Mouse (Mus musculus): Measurements from ENCODE around the gene D630039A03Rik. TPM values are rescaled to one million over a fixed set of nuclear protein-coding genes. Genes with fewer than 3 reads are reported as not detected.

D630039A03Rik gene
- polyA plus RNA-seq, 1 experiment: 0.01 TPM

- H3K79me3 ChIP-seq (ENCODE audit: low read depth): no peaks in the 10 kb centered on the region
- H3K79me2 ChIP-seq (ENCODE audit: control insufficient read depth, insufficient read depth): no peaks in the 10 kb centered on the region
- H3K4me3 ChIP-seq (ENCODE audit: insufficient read depth, poor library complexity, severe bottlenecking): no peak overlapping the region
- H3K36me3 ChIP-seq (ENCODE audit: control insufficient read depth, insufficient read depth): no peaks in the 10 kb centered on the region
- no peak overlapping the region for H3ac ChIP-seq (ENCODE audit: control insufficient read depth, insufficient read length, low read depth)
- no peaks in the 10 kb centered on the region for H3K27me3 ChIP-seq (ENCODE audit: control insufficient read depth, insufficient read depth, insufficient read length)
- TF ChIP-seq FOSL1 (IDR thresholded peaks at IDR 0.05; ENCODE audit: insufficient read depth, low read length, poor library complexity, severe bottlenecking): no peak
- no peak for TF ChIP-seq MAX (IDR thresholded peaks at IDR 0.05)
- no peak for TF ChIP-seq CTCF (IDR thresholded peaks at IDR 0.05; ENCODE audit: control insufficient read depth, insufficient read depth, insufficient read length)
- TF ChIP-seq CEBPB (IDR thresholded peaks at IDR 0.05; ENCODE audit: low read depth): no peak
- TF ChIP-seq MYOD1 (IDR thresholded peaks at IDR 0.05; ENCODE audit: control insufficient read depth, insufficient read length, low read depth): no peak
- TF ChIP-seq USF1 (IDR thresholded peaks at IDR 0.05; ENCODE audit: low read depth): no peak
These were observed 9.4 kb downstream of the D630039A03Rik start for GRCm38 (mm10) chr4:57906708-57907107.

GRCm38 (mm10) chr4:57904638-57905037, 11.5 kb downstream of the D630039A03Rik start:
- H3K79me3 ChIP-seq (ENCODE audit: low read depth): no peaks in the 10 kb centered on the region
- no peak overlapping the region for H3ac ChIP-seq (ENCODE audit: control insufficient read depth, insufficient read length, low read depth)
- no peaks in the 10 kb centered on the region for H3K79me2 ChIP-seq (ENCODE audit: control insufficient read depth, insufficient read depth)
- TF ChIP-seq MYOD1 (IDR thresholded peaks at IDR 0.05; ENCODE audit: control insufficient read depth, insufficient read length, low read depth) (no peak), CEBPB (IDR thresholded peaks at IDR 0.05; ENCODE audit: low read depth) (no peak), MYOG (IDR thresholded peaks at IDR 0.05; ENCODE audit: control insufficient read depth, extremely low read depth, insufficient read length) (no peak), FOSL1 (IDR thresholded peaks at IDR 0.05; ENCODE audit: insufficient read depth, low read length, poor library complexity, severe bottlenecking) (no peak), USF1 (IDR thresholded peaks at IDR 0.05; ENCODE audit: low read depth) (no peak), CTCF (IDR thresholded peaks at IDR 0.05; ENCODE audit: control insufficient read depth, insufficient read depth, insufficient read length) (no peak), MAX (IDR thresholded peaks at IDR 0.05) (no peak)
- no peaks in the 10 kb centered on the region for H3K27me3 ChIP-seq (ENCODE audit: control insufficient read depth, insufficient read depth, insufficient read length)
- H3K4me3 ChIP-seq (ENCODE audit: insufficient read depth, poor library complexity, severe bottlenecking): no peak overlapping the region
- H3K36me3 ChIP-seq (ENCODE audit: control insufficient read depth, insufficient read depth): no peaks in the 10 kb centered on the region

- peak; percentile 60 for TF ChIP-seq CTCF (IDR thresholded peaks at IDR 0.05; ENCODE audit: control insufficient read depth, insufficient read depth, insufficient read length)
- TF ChIP-seq FOSL1 (IDR thresholded peaks at IDR 0.05; ENCODE audit: insufficient read depth, low read length, poor library complexity, severe bottlenecking): no peak
- no peak overlapping the region for H3ac ChIP-seq (ENCODE audit: control insufficient read depth, insufficient read length, low read depth)
- H3K36me3 ChIP-seq (ENCODE audit: control insufficient read depth, insufficient read depth): no peaks in the 10 kb centered on the region
- no peaks in the 10 kb centered on the region for H3K79me3 ChIP-seq (ENCODE audit: low read depth)
- no peak overlapping the region for H3K4me3 ChIP-seq (ENCODE audit: insufficient read depth, poor library complexity, severe bottlenecking)
- H3K79me2 ChIP-seq (ENCODE audit: control insufficient read depth, insufficient read depth): no peaks in the 10 kb centered on the region
- no peaks in the 10 kb centered on the region for H3K27me3 ChIP-seq (ENCODE audit: control insufficient read depth, insufficient read depth, insufficient read length)
These were observed 11.9 kb downstream of the D630039A03Rik start for GRCm38 (mm10) chr4:57904211-57904610.

- Histone ChIP-seq H3K79me3 (ENCODE audit: low read depth) (no peaks in the 10 kb centered on the region), H3K27me3 (ENCODE audit: control insufficient read depth, insufficient read depth, insufficient read length) (no peaks in the 10 kb centered on the region), H3ac (ENCODE audit: control insufficient read depth, insufficient read length, low read depth) (no peak overlapping the region), H3K36me3 (ENCODE audit: control insufficient read depth, insufficient read depth) (no peaks in the 10 kb centered on the region), H3K79me2 (ENCODE audit: control insufficient read depth, insufficient read depth) (no peaks in the 10 kb centered on the region), H3K4me3 (ENCODE audit: insufficient read depth, poor library complexity, severe bottlenecking) (no peak overlapping the region)
- TF ChIP-seq CEBPB (IDR thresholded peaks at IDR 0.05; ENCODE audit: low read depth): no peak
- no peak for TF ChIP-seq MYOD1 (IDR thresholded peaks at IDR 0.05; ENCODE audit: control insufficient read depth, insufficient read length, low read depth)
- no peak for TF ChIP-seq CTCF (IDR thresholded peaks at IDR 0.05; ENCODE audit: control insufficient read depth, insufficient read depth, insufficient read length)
These were observed 13.5 kb downstream of the D630039A03Rik start for GRCm38 (mm10) chr4:57902619-57903018.

GRCm38 (mm10) chr4:57901210-57901609, 14.9 kb downstream of the D630039A03Rik start:
- Histone ChIP-seq H3ac (ENCODE audit: control insufficient read depth, insufficient read length, low read depth) (no peak overlapping the region), H3K27me3 (ENCODE audit: control insufficient read depth, insufficient read depth, insufficient read length) (no peaks in the 10 kb centered on the region), H3K79me2 (ENCODE audit: control insufficient read depth, insufficient read depth) (no peaks in the 10 kb centered on the region), H3K36me3 (ENCODE audit: control insufficient read depth, insufficient read depth) (peaks cover 4% of the 10 kb centered on the region), H3K4me3 (ENCODE audit: insufficient read depth, poor library complexity, severe bottlenecking) (no peak overlapping the region), H3K79me3 (ENCODE audit: low read depth) (no peaks in the 10 kb centered on the region)
- TF ChIP-seq MAX (IDR thresholded peaks at IDR 0.05) (no peak), MYOD1 (IDR thresholded peaks at IDR 0.05; ENCODE audit: control insufficient read depth, insufficient read length, low read depth) (no peak), CTCF (IDR thresholded peaks at IDR 0.05; ENCODE audit: control insufficient read depth, insufficient read depth, insufficient read length) (peak; percentile 50), MYOG (IDR thresholded peaks at IDR 0.05; ENCODE audit: control insufficient read depth, extremely low read depth, insufficient read length) (no peak), USF1 (IDR thresholded peaks at IDR 0.05; ENCODE audit: low read depth) (no peak)

- Histone ChIP-seq H3K79me3 (ENCODE audit: low read depth) (peaks cover 2% of the 10 kb centered on the region), H3K4me3 (ENCODE audit: insufficient read depth, poor library complexity, severe bottlenecking) (no peak overlapping the region), H3K27me3 (ENCODE audit: control insufficient read depth, insufficient read depth, insufficient read length) (no peaks in the 10 kb centered on the region)
These were observed 19.5 kb downstream of the D630039A03Rik start for GRCm38 (mm10) chr4:57896631-57897030.

More at GRCm38 (mm10) chr4:57896631-57897030, 19.5 kb downstream of the D630039A03Rik start:
- H3ac ChIP-seq (ENCODE audit: control insufficient read depth, insufficient read length, low read depth): no peak overlapping the region
- no peaks in the 10 kb centered on the region for H3K79me2 ChIP-seq (ENCODE audit: control insufficient read depth, insufficient read depth)
- TF ChIP-seq MYOD1 (IDR thresholded peaks at IDR 0.05; ENCODE audit: control insufficient read depth, insufficient read length, low read depth) (no peak), CTCF (IDR thresholded peaks at IDR 0.05; ENCODE audit: control insufficient read depth, insufficient read depth, insufficient read length) (no peak), USF1 (IDR thresholded peaks at IDR 0.05; ENCODE audit: low read depth) (no peak), CEBPB (IDR thresholded peaks at IDR 0.05; ENCODE audit: low read depth) (no peak), MAX (IDR thresholded peaks at IDR 0.05) (no peak), MYOG (IDR thresholded peaks at IDR 0.05; ENCODE audit: control insufficient read depth, extremely low read depth, insufficient read length) (no peak), FOSL1 (IDR thresholded peaks at IDR 0.05; ENCODE audit: insufficient read depth, low read length, poor library complexity, severe bottlenecking) (no peak)
- peaks cover 20% of the 10 kb centered on the region for H3K36me3 ChIP-seq (ENCODE audit: control insufficient read depth, insufficient read depth)

All from C2C12 (cell line).